8 mouse cellular contexts compared by ENCODE assay signal in genomic region chr12:81631661-81632401, GRCm38 (mm10). TPM values are rescaled to one million over a fixed set of nuclear protein-coding genes. Genes with fewer than 3 reads are reported as not detected.
DNase-seq lines count a peak whose midpoint lies in the region; ATAC-seq lines count a peak whose summit lies in the region.

No protein-coding gene starts in this region.

- no peaks in the 10 kb centered on the region for H3K9me3 ChIP-seq in megakaryocyte, embryonic 14.5 days
- H3K9me3 ChIP-seq in stomach, embryonic 15.5 days, result no peaks in the 10 kb centered on the region

- H3K4me1 ChIP-seq in megakaryocyte, embryonic 14.5 days, result peaks cover 23% of the 10 kb centered on the region
- peaks cover 8% of the 10 kb centered on the region for H3K4me1 ChIP-seq in stomach, embryonic 15.5 days

- peaks cover 75% of the 10 kb centered on the region for H3K27me3 ChIP-seq in megakaryocyte, embryonic 14.5 days (replicated peaks)
- peaks cover 40% of the 10 kb centered on the region for H3K27me3 ChIP-seq in stomach, embryonic 15.5 days (replicated peaks)

- no peak for ATAC-seq in megakaryocyte, adult 5-6 weeks (ENCODE audit: poor library complexity, severe bottlenecking)
- ATAC-seq in stomach, embryonic 15.5 days (ENCODE audit: insufficient read depth, low FRiP score, low read depth), result no peak
- ATAC-seq in erythroblast, adult 5-6 weeks (replicated peaks; ENCODE audit: low FRiP score, poor library complexity, severe bottlenecking), result no peak

- peak overlapping the region; percentile 94 for H3K4me2 ChIP-seq in stomach, embryonic 15.5 days

- 2% methylated on average over 31 of the region's 31 CpGs for WGBS in stomach, embryonic 15.5 days

- DNase-seq in cerebellum, adult 11-12 months, result peak; percentile 66
- peak; percentile 31 to 45 for DNase-seq in frontal cortex, postnatal 10 days (ENCODE audit: low spot score in 2 of 2)
- DNase-seq in layer of hippocampus, postnatal 36 days, result peak; percentile 43 to 51
- DNase-seq in lung, postnatal 36 days, result peak; percentile 31

- H3K4me3 ChIP-seq in megakaryocyte, embryonic 14.5 days (replicated peaks), result peak overlapping the region; percentile 90
- H3K4me3 ChIP-seq in stomach, embryonic 15.5 days (replicated peaks), result peak overlapping the region; percentile 63

- peak overlapping the region; percentile 32; the same call in 1 of the 2 replicates for H3K9ac ChIP-seq in stomach, embryonic 15.5 days

- H3K27ac ChIP-seq in stomach, embryonic 15.5 days, result peak overlapping the region; percentile 87

- H3K36me3 ChIP-seq in megakaryocyte, embryonic 14.5 days (replicated peaks; ENCODE audit: low read length), result no peaks in the 10 kb centered on the region
- H3K36me3 ChIP-seq in stomach, embryonic 15.5 days, result no peaks in the 10 kb centered on the region

RNA-seq across cellular contexts. Expression of gene Ttc9, which starts 0.8 kb away (rescaled TPM):
- polyA plus RNA-seq in megakaryocyte, embryonic 14.5 days (2012; ENCODE audit: insufficient read depth, low replicate concordance), result 3.1 and 3.7 TPM in 2 replicates
- 0.31 TPM in 1 of 2 replicates, not detected in the other for total RNA-seq in megakaryocyte, adult 5-6 weeks (2015)
- total RNA-seq in megakaryocyte, adult 5-6 weeks (2017), result not detected in 2 replicates
- 10 to 100 TPM; 39.2 to 42.0 TPM for total RNA-seq in layer of hippocampus, postnatal 36 days (2021)
- 6.6 and 6.8 TPM in 2 replicates for polyA plus RNA-seq in stomach, embryonic 15.5 days (2015; fragmentation: Nextera tagmentation; extraction: Ambion mirVana)
- total RNA-seq in erythroblast, adult 5-6 weeks (2015; ENCODE audit: low replicate concordance), result not detected in 2 replicates
- not detected in 2 replicates for total RNA-seq in erythroblast, adult 5-6 weeks (2017; ENCODE audit: low replicate concordance)

RNA-seq across cellular contexts. Expression of gene Med6, which starts 37.0 kb away (rescaled TPM):
- 2.8 TPM in 1 of 2 replicates, not detected in the other for polyA plus RNA-seq in megakaryocyte, embryonic 14.5 days (2012; ENCODE audit: insufficient read depth, low replicate concordance)
- total RNA-seq in megakaryocyte, adult 5-6 weeks (2015), result 42.1 and 45.7 TPM in 2 replicates
- 81.4 and 91.0 TPM in 2 replicates for total RNA-seq in megakaryocyte, adult 5-6 weeks (2017)
- 10 to 100 TPM; 29.9 to 32.0 TPM for total RNA-seq in layer of hippocampus, postnatal 36 days (2021)
- 66.4 and 67.1 TPM in 2 replicates for polyA plus RNA-seq in stomach, embryonic 15.5 days (2015; fragmentation: Nextera tagmentation; extraction: Ambion mirVana)
- total RNA-seq in erythroblast, adult 5-6 weeks (2015; ENCODE audit: low replicate concordance), result 1.9 and 18.6 TPM in 2 replicates
- 31.6 and 48.1 TPM in 2 replicates for total RNA-seq in erythroblast, adult 5-6 weeks (2017; ENCODE audit: low replicate concordance)

Comparison
In these comparisons a context has a peak if more than half of its experiments do, and no peak if none do; other contexts are left out.
1. RNA of gene Ttc9, which starts 0.8 kb away (total RNA-seq): 39.2 to 42.0 TPM in layer of hippocampus, postnatal 36 days; 0.31 TPM in megakaryocyte, adult 5-6 weeks and not detected in erythroblast, adult 5-6 weeks; every median in the first group is over 10 times any median in the second.
2. Peak in every context shown above with its lines, with median percentiles within 50 percentile points of each other: DNase-seq.